Mouse (Mus musculus) CD4-positive, CD25-positive, alpha-beta regulatory T cell (primary cell): Measurements from ENCODE around the gene Abcg4. TPM values are rescaled to one million over a fixed set of nuclear protein-coding genes. Genes with fewer than 3 reads are reported as not detected.

Experiments used
- polyA plus RNA-seq: library from polyadenylated mRNA; unstranded; fragments of 100-300 nt; shearing (Covaris generic); gene quantifications from one replicate; pipeline ENCODE4 v1.2.1, GENCODE M21; 2017

Abcg4 gene
- polyA plus RNA-seq = not detected

DNA sequence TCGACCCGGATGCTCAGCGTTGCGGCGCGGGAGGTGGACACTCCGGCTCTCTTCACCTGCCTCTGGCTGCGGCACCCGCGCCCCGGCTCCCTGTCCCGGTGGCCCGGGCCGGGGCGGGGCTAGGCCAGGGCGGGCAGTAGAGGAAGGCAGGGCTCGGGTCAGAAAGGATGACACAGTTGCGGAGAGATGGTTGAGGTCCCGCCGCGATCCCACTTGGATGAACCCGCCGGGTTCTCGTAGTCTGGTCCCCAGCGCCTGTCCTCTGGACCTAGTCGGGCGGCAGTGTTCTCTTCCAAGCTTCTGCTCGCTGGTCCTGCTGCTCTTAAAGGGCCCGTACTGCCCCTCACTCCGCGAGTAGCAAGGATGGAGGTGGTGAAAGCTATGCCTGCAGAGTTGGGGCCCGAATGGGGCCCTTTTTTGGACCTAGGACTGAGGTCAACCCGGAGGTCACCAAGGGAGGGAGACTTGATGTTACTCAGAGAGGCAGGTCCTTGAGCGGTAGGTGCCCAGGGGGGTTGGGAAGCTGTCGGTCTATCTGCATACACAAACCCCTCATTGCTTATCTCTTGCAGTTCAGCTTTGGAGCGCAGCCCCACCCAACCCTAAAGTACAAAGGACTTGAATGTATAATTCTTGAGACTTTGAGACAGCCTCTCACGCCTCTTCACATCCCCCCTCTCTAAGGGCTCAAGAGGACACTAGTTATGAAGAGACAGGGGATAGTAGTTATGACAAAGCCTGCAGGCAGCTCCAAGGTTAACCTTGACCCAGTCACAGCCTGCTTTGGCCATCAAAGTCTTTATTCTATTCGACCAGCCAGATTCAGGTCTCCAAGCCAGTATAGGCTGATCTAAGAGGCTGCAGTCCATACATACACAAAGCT, at the start of gene Abcg4:
Gene Abcg4, minus strand, starts transcription at position 540 of the 883 bp plus-strand sequence.

DNA sequence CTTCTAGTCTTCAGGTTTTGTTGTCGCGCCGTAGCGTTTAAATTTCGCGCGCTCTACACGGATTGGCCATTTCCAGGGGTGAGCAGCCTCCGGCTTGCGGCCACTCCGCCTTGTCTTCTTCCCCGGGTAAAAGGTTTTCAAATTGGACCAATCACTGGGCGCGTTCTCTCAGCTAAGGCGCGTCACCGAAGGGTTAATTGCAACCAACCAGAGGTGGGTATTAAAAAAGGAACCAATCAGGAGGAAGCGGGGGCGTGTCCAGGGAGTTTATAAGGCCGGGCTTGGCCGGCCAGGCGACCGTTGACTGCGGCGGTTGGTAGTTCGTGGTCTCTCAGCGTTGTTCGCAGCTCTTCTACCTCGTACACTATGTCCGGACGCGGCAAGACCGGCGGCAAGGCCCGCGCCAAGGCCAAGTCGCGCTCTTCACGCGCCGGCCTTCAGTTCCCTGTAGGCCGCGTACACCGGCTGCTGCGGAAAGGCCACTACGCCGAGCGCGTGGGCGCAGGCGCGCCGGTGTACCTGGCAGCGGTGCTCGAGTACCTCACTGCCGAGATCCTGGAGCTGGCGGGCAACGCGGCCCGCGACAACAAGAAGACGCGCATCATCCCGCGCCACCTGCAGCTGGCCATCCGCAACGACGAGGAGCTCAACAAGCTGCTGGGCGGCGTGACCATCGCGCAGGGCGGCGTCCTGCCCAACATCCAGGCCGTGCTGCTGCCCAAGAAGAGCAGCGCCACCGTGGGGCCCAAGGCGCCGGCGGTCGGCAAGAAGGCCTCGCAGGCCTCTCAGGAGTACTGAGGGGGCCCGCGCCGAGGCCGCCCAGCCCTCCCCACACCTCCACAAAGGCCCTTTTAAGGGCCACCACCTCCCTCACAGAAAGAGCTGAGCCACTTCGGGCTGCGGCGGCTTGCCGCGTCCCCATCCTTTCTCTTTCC, 46.2 kb upstream of the Abcg4 start, which contains the start of gene H2afx:
Gene H2afx, plus strand, starts transcription at position 299 of the 935 bp plus-strand sequence.

DNA sequence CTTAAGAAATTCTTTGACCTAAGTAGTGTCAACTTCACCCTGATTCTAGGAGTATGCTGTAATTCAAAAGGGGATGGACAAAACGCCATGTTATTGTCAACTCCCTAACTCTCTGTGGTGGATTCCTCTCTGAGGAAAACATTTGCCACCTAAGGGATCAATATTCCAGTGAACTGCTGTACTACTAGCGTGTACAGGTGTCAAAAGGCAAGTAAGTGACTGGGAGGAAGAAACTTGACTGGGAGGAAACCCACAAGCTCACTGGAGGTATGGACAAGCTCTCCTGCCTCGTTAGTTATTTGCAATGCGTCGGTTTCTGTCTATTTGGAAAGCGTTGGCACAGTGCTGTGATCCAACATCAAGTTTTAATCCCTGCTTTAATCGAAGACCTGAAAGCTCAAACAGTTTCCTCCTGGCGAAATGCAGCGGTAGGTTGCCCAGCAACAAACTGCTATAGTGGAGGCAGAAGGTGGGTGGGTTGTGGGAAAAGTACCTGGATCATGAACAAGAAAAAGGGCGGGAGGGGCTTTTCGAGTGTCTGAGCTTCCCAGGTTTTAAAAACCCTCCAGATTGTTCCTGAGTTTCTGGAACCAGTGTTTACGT, 37.5 kb upstream of the Abcg4 start, which contains the start of gene Dpagt1:
Gene Dpagt1, plus strand, starts transcription at position 252 of the 603 bp plus-strand sequence.

DNA sequence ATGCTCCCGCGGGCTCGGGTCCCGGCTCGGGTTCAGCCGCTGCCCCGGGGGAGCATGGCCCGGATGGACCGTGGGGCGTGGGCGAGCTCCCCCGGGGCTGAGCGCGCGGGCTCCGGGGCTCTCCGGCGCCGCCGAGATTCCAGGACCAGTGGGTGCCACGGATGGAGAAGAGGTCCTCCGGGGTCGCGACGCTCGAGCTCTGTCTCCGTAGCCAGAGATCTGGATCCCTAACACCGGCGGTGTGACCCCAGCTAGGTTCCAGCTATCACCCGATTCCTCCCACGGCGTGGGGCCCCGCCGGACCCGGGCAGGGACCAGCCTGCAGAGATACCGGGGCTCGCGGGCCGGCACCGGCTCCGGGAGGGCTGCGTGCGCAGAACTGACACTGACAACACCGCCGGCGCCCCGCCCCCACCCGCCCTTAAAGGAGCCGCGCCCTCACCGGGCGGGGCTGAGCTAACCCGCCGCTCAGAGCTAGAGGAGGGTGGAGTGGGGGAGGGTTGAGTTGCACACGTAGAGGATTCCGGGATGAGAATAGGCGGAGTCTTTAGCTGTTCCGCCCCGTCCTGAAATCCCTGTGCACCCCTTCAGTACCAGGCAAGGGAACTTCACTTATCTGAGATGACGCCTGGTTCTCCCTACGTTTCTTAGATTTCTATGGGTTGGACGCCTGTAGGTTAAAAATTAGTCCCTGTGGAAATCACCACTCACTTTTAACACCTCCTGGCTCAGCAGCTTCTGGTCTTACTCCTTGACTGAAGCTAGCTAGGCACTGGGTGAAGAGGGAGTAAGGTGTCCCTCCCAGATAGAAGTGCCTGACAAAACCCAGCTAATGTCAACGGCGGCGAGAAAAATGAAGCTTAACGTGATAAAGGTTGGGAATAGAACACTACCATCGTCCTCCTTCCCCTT, 31.7 kb upstream of the Abcg4 start, which contains the start of gene C2cd2l:
Gene C2cd2l, minus strand, starts transcription at position 399 of the 912 bp plus-strand sequence.

DNA sequence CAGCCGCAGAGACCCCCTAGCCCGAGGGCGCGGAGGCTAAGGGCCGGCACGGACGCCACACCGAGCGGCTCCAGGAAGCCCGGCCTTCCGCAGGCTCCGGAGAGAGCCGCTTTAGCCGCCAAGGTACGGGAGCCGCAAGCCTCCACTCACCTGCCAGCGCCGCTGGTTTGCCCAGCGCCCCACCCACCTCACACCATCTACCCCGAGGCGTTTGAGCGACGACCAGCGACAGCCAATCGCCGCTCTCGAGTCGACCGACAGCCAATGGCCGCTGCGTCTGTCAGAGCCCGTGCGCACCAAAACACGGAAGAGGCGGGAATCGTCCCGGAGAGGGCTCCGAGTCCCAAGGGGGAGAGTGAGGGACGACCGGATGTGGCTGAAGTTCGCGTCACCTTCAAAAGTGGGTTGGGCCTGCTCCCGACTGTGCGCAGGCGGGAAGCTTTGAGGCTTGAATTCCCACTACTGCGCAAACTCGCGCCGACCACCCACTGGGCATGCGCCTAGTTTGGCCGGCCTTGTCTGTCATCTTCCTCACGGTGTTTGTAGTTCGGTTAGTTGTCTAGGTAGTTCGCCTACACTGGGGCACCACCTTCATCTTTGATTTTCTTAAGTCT, 17.2 kb upstream of the Abcg4 start, which contains the start of gene Hinfp:
Gene Hinfp, minus strand, starts transcription at position 206 of the 614 bp plus-strand sequence.

DNA sequence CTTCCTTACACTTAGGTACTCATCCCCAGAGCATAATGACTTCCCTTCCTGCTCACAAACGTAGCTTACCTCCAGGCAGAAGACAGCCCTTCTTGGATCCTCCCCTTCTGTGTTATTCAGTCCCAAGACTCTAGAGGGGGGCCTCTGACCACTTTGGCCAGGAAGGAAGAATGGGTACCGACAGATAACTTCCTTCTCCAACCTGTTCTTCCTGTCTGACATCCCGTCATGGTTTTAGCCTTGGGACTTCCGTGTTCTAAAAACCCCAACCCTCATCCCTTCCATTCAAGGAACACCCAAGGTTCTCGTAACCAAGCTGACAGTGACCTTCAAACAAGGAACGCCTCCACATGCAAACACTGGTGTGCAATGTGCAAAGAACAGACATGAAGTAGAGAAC, 20.0 kb downstream of the Abcg4 start, which contains the start of gene Nlrx1:
Gene Nlrx1, minus strand, starts transcription at position 168 of the 400 bp plus-strand sequence.

DNA sequence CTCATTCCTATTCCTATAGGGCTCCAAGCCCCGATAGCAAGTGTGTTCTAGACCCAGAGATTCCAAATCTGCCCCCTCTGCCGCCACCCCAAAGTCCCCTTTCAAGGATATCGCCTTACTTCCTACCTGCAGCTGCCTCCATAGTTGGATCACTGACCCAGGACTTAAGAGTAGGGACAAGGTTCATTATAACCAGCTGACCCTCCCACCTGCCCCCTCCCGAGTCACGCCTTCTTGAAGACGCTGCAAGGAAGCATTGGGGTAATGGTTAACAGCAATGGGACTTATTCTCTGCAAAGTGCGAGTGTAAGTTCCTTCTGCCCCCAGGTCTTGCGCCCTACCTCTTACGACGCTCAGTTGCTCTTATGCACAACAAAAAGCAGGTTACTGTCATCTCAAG, 37.1 kb downstream of the Abcg4 start, which contains the start of gene Pdzd3:
Gene Pdzd3, minus strand, starts transcription at position 158 of the 400 bp plus-strand sequence.

DNA sequence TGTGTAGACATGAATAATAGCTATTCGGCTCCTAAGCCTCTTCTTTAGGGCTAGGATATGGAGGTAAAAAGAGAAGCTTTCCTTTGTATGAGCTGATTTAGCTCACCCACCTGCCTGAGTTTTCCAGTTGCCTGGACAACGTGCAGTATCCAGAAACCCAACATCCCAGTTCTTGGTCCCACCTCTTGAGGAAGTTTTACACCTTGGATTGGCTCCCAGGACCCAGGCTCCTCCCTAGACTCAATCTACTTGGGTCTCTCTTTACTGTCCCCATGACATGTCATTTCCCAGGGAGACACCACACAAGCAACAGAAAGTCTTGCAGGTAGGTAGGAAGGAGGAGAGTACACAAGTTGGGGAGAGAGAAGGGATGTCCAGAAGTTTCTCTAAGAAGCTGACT, 48.0 kb downstream of the Abcg4 start, which contains the start of gene Ccdc153:
Gene Ccdc153, plus strand, starts transcription at position 278 of the 400 bp plus-strand sequence.

DNA sequence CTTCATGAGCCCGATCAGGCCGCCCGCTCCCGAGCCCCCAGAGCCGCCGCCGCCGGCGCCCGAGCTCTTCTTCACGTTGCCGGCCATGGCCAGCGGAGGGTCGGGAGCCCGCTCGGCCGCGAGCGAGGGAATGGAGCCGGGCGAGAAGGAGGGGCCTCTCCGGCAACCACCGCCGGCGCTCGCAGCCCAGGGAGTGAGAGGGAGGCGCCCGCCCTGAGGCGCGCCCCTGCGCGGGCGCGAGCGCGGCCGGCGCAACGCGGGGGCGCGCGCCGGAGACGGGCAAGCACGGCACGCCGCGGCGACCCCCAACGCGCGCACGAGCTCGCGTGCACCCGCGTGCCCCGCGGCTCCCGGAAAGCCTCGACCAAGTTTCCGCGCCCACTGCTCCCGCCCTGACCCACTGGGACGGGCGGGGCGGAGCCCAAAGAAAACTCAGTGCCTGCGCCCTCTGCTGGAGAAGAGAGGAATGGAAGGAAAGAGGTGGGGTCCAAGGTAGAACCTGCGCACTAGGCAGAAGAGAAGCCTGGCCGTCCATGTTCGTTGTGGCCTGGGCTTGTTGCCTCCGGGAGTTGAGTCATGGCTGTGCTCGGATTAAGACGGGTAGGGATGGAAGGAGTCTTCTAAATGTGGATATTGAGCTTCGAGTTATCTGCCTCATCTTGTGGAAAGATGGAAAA, 54.5 kb downstream of the Abcg4 start, which contains the start of gene Cbl:
Gene Cbl, minus strand, starts transcription at position 248 of the 677 bp plus-strand sequence.

Other genes starting within 250 kb of the Abcg4 start
- 116 TPM for gene Thy1, start 245.2 kb downstream of the Abcg4 start, polyA plus RNA-seq
- 5.4 TPM for gene Usp2, start 221.6 kb downstream of the Abcg4 start, polyA plus RNA-seq
- not detected for gene Mfrp, start 186.9 kb downstream of the Abcg4 start, polyA plus RNA-seq
- gene C1qtnf5, start 181.4 kb downstream of the Abcg4 start, polyA plus RNA-seq = not detected
- 0.08 TPM for gene Gm49380, start 175.1 kb downstream of the Abcg4 start, polyA plus RNA-seq
- 30.0 TPM for gene Rnf26, start 175.1 kb downstream of the Abcg4 start, polyA plus RNA-seq
- 0.35 TPM for gene Mcam, start 154.1 kb downstream of the Abcg4 start, polyA plus RNA-seq
- 47.6 TPM for gene Cbl, start 54.6 kb downstream of the Abcg4 start, polyA plus RNA-seq
- gene Ccdc153, start 47.9 kb downstream of the Abcg4 start, polyA plus RNA-seq = not detected
- not detected for gene Pdzd3, start 37.1 kb downstream of the Abcg4 start, polyA plus RNA-seq
- gene Nlrx1, start 20.0 kb downstream of the Abcg4 start, polyA plus RNA-seq = 11.3 TPM
- gene Hinfp, start 17.1 kb upstream of the Abcg4 start, polyA plus RNA-seq = 27.3 TPM
- gene C2cd2l, start 31.7 kb upstream of the Abcg4 start, polyA plus RNA-seq = 17.6 TPM
- 18.8 TPM for gene Dpagt1, start 37.4 kb upstream of the Abcg4 start, polyA plus RNA-seq
- gene H2afx, start 46.1 kb upstream of the Abcg4 start, polyA plus RNA-seq = 66.8 TPM
- 37.2 TPM for gene Hmbs, start 55.6 kb upstream of the Abcg4 start, polyA plus RNA-seq
- gene Vps11, start 73.1 kb upstream of the Abcg4 start, polyA plus RNA-seq = 67.2 TPM
- gene Hyou1, start 90.9 kb upstream of the Abcg4 start, polyA plus RNA-seq = 15.6 TPM
- gene Slc37a4, start 108.2 kb upstream of the Abcg4 start, polyA plus RNA-seq = 31.0 TPM
- 1,839 TPM for gene Rps25, start 118.5 kb upstream of the Abcg4 start, polyA plus RNA-seq
- gene Trappc4, start 119.0 kb upstream of the Abcg4 start, polyA plus RNA-seq = 135 TPM
- gene Ccdc84, start 130.0 kb upstream of the Abcg4 start, polyA plus RNA-seq = 63.3 TPM
- not detected for gene Foxr1, start 152.5 kb upstream of the Abcg4 start, polyA plus RNA-seq
- not detected for gene Upk2, start 166.4 kb upstream of the Abcg4 start, polyA plus RNA-seq
- 28.8 TPM for gene Bcl9l, start 194.2 kb upstream of the Abcg4 start, polyA plus RNA-seq